Mouse (Mus musculus) cerebellum, adult 2 months (tissue): ENCODE measurements around the gene Kl.

Experiments used
- CTCF ChIP-seq: fragments of 200-500 bp; IDR thresholded peaks from 2 replicates; pipeline ENCODE4 v1.5.1; 2011; ENCODE audit warnings: low read depth, mild to moderate bottlenecking, control low read depth, low read length, moderate library complexity, borderline replicate concordance; ENCODE audit not compliant: insufficient read depth
- POLR2A ChIP-seq: fragments of 200-500 bp; IDR thresholded peaks from 2 replicates; pipeline ENCODE4 v1.6.1; 2011; ENCODE audit warnings: low read length, control low read depth, borderline replicate concordance; ENCODE audit not compliant: insufficient read depth

DNA sequence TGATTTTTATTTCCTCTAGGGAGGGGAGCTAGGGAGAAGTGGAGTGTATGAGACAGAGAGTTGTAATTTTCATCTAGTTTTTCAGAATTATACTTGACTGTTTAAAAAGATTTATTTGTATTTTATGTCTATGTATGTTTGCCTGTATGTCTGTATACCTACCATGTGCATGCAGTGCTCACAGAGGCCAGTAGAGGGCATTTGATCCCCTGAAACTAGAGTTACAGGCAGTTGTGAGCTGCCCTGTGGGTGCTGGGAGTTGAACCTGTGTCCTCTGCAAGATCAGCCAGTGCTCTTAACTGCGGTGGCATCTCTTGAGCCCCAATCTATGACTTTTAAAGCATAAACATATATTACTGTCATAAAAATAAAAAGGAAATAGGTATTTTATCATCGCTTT, 15.5 kb downstream of the Kl start:
- no peak for TF ChIP-seq CTCF
- TF ChIP-seq POLR2A = no peak
